Mouse (Mus musculus) C2C12 (cell line): Measurements from ENCODE around the gene Slc25a35.

Experiments used
- CEBPB ChIP-seq: IDR thresholded peaks from one replicate; pipeline ENCODE4 v1.6.1; 2011; ENCODE audit warnings: low read depth, mild to moderate bottlenecking, control low read depth, moderate library complexity
- CTCF ChIP-seq: IDR thresholded peaks from one replicate; pipeline ENCODE4 v1.5.1; 2011; ENCODE audit not compliant: control insufficient read depth, insufficient read depth, insufficient read length
- FOSL1 ChIP-seq: IDR thresholded peaks from one replicate; pipeline ENCODE4 v1.8.0; 2011; ENCODE audit warnings: mild to moderate bottlenecking, low read length; ENCODE audit not compliant: poor library complexity, insufficient read depth, severe bottlenecking
- MAX ChIP-seq: IDR thresholded peaks from one replicate; pipeline ENCODE4 v1.6.1; 2011; ENCODE audit warnings: mild to moderate bottlenecking, control low read depth

GRCm38 (mm10) chr11:69020691-69021090 lies 52.8 kb downstream of the Slc25a35 start:
- TF ChIP-seq CTCF (no peak), CEBPB (no peak), FOSL1 (no peak), MAX (no peak)
